8 mouse cellular contexts compared by ENCODE assay signal in genomic region chr12:110484824-110485584, GRCm38 (mm10). TPM values are rescaled to one million over a fixed set of nuclear protein-coding genes. Genes with fewer than 3 reads are reported as not detected.
DNase-seq lines count a peak whose midpoint lies in the region; ATAC-seq and TF ChIP-seq lines count a peak whose summit lies in the region.

No protein-coding gene starts in this region.

- intact Hi-C loops in left cerebral cortex, postnatal 36 days (cut with DNase I) = no loop called here

- peak overlapping the region; percentile 73 for H3K9ac ChIP-seq in kidney, embryonic 16.5 days (replicated peaks; ENCODE audit: low read length)
- H3K9ac ChIP-seq in forebrain, embryonic 15.5 days (replicated peaks) = peak overlapping the region; percentile 69
- peak overlapping the region; percentile 94 for H3K9ac ChIP-seq in liver, embryonic 14.5 days (replicated peaks)

- no peaks in the 10 kb centered on the region for H3K27me3 ChIP-seq in kidney, embryonic 16.5 days (ENCODE audit: insufficient read depth, low read length)
- no peaks in the 10 kb centered on the region for H3K27me3 ChIP-seq in forebrain, embryonic 15.5 days
- no peaks in the 10 kb centered on the region for H3K27me3 ChIP-seq in liver, embryonic 14.5 days (ENCODE audit: control insufficient read depth, insufficient read depth, low read length)

- TF ChIP-seq EP300 in liver, embryonic 14.5 days (IDR thresholded peaks at IDR 0.05; ENCODE audit: low read depth) = no peak

- no peak for TF ChIP-seq CTCF in liver, embryonic 14.5 days (IDR thresholded peaks at IDR 0.05; ENCODE audit: low read depth)

- H3K27ac ChIP-seq in kidney, embryonic 16.5 days (ENCODE audit: low read length) = peak overlapping the region; percentile 99
- H3K27ac ChIP-seq in forebrain, embryonic 15.5 days (replicated peaks) = peak overlapping the region; percentile 94
- peak overlapping the region; percentile 96 for H3K27ac ChIP-seq in liver, embryonic 14.5 days

- H3K4me1 ChIP-seq in kidney, embryonic 16.5 days (ENCODE audit: insufficient read depth, low read length) = peaks cover 37% of the 10 kb centered on the region
- H3K4me1 ChIP-seq in forebrain, embryonic 15.5 days = peaks cover 41% of the 10 kb centered on the region
- peaks cover 13 to 38% of the 10 kb centered on the region in 2 experiments for H3K4me1 ChIP-seq in liver, embryonic 14.5 days (replicated peaks; ENCODE audit: control insufficient read depth in 2 of 2, insufficient read depth in 2 of 2, low read length in 1 of 2)

- peak overlapping the region; percentile 86 for H3K4me2 ChIP-seq in kidney, embryonic 16.5 days (replicated peaks; ENCODE audit: low read depth, low read length)
- H3K4me2 ChIP-seq in forebrain, embryonic 15.5 days (replicated peaks) = peak overlapping the region; percentile 75
- peak overlapping the region; percentile 96 for H3K4me2 ChIP-seq in liver, embryonic 14.5 days (ENCODE audit: low read depth)

- peak overlapping the region; percentile 63 for H3K4me3 ChIP-seq in kidney, embryonic 16.5 days (ENCODE audit: low read length)
- H3K4me3 ChIP-seq in forebrain, embryonic 15.5 days = peak overlapping the region; percentile 61
- peak overlapping the region; percentile 64 to 77 for H3K4me3 ChIP-seq in liver, embryonic 14.5 days (ENCODE audit: insufficient read depth in 1 of 2, low read depth in 2 of 2, low read length in 2 of 2)

- H3K9me3 ChIP-seq in kidney, embryonic 16.5 days (ENCODE audit: low read length) = 0 out of 2 replicates have a peak, but pooled peaks cover under 1% of the 10 kb centered on the region
- no peaks in the 10 kb centered on the region for H3K9me3 ChIP-seq in forebrain, embryonic 15.5 days
- no peaks in the 10 kb centered on the region for H3K9me3 ChIP-seq in liver, embryonic 14.5 days (ENCODE audit: control insufficient read depth, low read length)

- WGBS in kidney, embryonic 16.5 days = 1% methylated on average over 17 of the region's 17 CpGs
- 3% methylated on average over 17 of the region's 17 CpGs for WGBS in forebrain, embryonic 15.5 days
- WGBS in liver, embryonic 14.5 days (ENCODE audit: insufficient replicate concordance) = 2% methylated on average over 17 of the region's 17 CpGs

- peaks cover 6% of the 10 kb centered on the region for H3K36me3 ChIP-seq in kidney, embryonic 16.5 days (ENCODE audit: insufficient read depth, low read length)
- peaks cover 2% of the 10 kb centered on the region; the same call in 1 of the 2 replicates for H3K36me3 ChIP-seq in forebrain, embryonic 15.5 days
- no peaks in the 10 kb centered on the region for H3K36me3 ChIP-seq in liver, embryonic 14.5 days (replicated peaks; ENCODE audit: control insufficient read depth, insufficient read depth, low read depth)

- peak; percentile 37 for ATAC-seq in kidney, embryonic 16.5 days (ENCODE audit: low FRiP score, low TSS enrichment)
- ATAC-seq in forebrain, embryonic 15.5 days (replicated peaks) = peak; percentile 47
- ATAC-seq in liver, embryonic 14.5 days (ENCODE audit: insufficient read depth) = peak; percentile 73

- no peak for DNase-seq in kidney, adult 8-10 months
- peak; percentile 36 for DNase-seq in ZHBTc4 (ENCODE audit: low read depth, low spot score)
- DNase-seq in liver, embryonic 14.5 days (ENCODE audit: low read depth in 3 of 3, low spot score in 3 of 3) = peak; percentile 43 to 68 (median 49)
- DNase-seq in yolk sac, embryonic 10.5 days (ENCODE audit: low spot score) = peak; percentile 35
- no peak for DNase-seq in left cerebral cortex, adult 9 months (ENCODE audit: low spot score in 2 of 2)
- no peak for DNase-seq in left cerebral cortex, postnatal 36 days (ENCODE audit: low spot score in 2 of 2)

RNA-seq across cellular contexts. Expression of gene Ppp2r5c, which starts 38.1 kb away (rescaled TPM):
- 140 and 145 TPM in 2 replicates for polyA plus RNA-seq in kidney, embryonic 16.5 days (2015; fragmentation: Nextera tagmentation; extraction: Ambion mirVana)
- polyA plus RNA-seq in forebrain, embryonic 15.5 days (2015; fragmentation: Nextera tagmentation; extraction: Ambion mirVana) = 137 TPM in 2 replicates
- polyA plus RNA-seq in liver, embryonic 14.5 days (2012; rRNA removed) = 13.8 and 22.6 TPM in 2 replicates
- polyA plus RNA-seq in liver, embryonic 14.5 days (2014; fragmentation: Nextera tagmentation; extraction: Ambion mirVana) = 70.8 and 75.6 TPM in 2 replicates
- total RNA-seq in left cerebral cortex, postnatal 36 days (2021) = 100 to 1,000 TPM; 270 to 283 TPM

Comparison
In these comparisons a context has a peak if more than half of its experiments do, and no peak if none do; other contexts are left out.
1. DNase-seq: peak in ZHBTc4 (single experiment), liver, embryonic 14.5 days (3 of 3) and yolk sac, embryonic 10.5 days (single experiment); none in kidney, adult 8-10 months (0 of 2), left cerebral cortex, adult 9 months (0 of 2) and left cerebral cortex, postnatal 36 days (0 of 2).
2. Peak in every context shown above with its lines, with median percentiles within 50 percentile points of each other: ATAC-seq, H3K27ac ChIP-seq, H3K4me2 ChIP-seq, H3K4me3 ChIP-seq and H3K9ac ChIP-seq.